ENCODE assay signal across 1 mouse cellular context in the genomic region with DNA sequence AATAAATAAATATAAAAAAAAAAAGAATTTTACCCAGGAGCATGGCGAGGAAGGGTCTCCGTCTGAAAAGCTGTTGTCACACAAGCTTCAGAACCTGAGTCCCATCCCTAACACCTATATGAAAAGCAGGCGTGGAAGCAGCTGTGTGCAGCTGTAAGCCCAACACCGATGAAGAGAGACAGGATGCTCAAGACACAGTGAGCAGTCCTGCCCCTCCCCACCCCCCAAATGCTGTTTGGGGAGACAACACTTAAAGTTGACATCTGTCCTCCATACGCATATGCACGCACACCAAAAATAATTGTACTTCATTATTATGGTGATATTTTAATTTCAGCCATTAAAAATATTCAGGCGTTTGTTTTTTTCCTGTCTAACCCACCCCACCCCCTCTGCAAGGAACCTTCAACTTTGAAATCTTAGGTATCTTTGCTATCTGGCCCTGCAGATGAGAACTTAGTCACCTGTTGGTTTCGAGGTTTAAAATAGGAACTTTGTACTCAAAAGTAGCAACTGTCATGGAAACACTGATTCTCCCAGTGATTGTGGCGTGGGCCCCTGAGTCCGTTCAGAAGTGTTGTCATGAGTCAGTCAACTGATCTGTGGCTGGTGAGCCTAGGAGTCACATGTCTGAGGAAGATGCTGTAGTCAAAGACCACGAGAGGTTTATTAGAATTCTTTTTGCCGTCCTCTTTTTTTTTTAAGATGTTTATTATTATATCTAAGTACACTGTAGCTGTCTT.
A peak's percentile ranks its signal among the peaks of the same experiment; 100 is the strongest.
TF ChIP-seq lines count a peak whose summit lies in the region.

No protein-coding gene starts in this region.

TF ChIP-seq in CH12.LX, 34 proteins besides CTCF, POLR2A, EP300 and RAD21 (continued from another document):
- TF ChIP-seq ETS1 (conservative IDR thresholded peaks at IDR 0.05; ENCODE audit: low read depth, low read length), result peak; percentile 99
- TF ChIP-seq BHLHE40 (IDR thresholded peaks at IDR 0.05; ENCODE audit: low read depth, low read length), result peak; percentile 95
- TF ChIP-seq PAX5 (IDR thresholded peaks at IDR 0.05; ENCODE audit: low read length), result no peak
- peak; percentile 41; the same call in 1 of the 2 replicates for TF ChIP-seq USF1 (IDR thresholded peaks at IDR 0.05; ENCODE audit: low read depth, low read length)
- TF ChIP-seq CHD2 (IDR thresholded peaks at IDR 0.05; ENCODE audit: low read length), result peak; percentile 94
- TF ChIP-seq SIN3A (IDR thresholded peaks at IDR 0.05; ENCODE audit: low read length), result peak; percentile 80; the same call in 1 of the 2 replicates
- TF ChIP-seq TCF12 (IDR thresholded peaks at IDR 0.05; ENCODE audit: low read depth, low read length), result peak; percentile 98
- TF ChIP-seq MEF2A (IDR thresholded peaks at IDR 0.05; ENCODE audit: borderline replicate concordance, low read depth, low read length), result peak; percentile 100
- no peak for TF ChIP-seq UBTF (IDR thresholded peaks at IDR 0.05; ENCODE audit: low read depth, low read length)
- no peak for TF ChIP-seq ZC3H11A (IDR thresholded peaks at IDR 0.05; ENCODE audit: low read depth, low read length)
- TF ChIP-seq RCOR1 (conservative IDR thresholded peaks at IDR 0.05; ENCODE audit: low read depth, low read length), result peak; percentile 94
- TF ChIP-seq HCFC1 (IDR thresholded peaks at IDR 0.05; ENCODE audit: low read depth, low read length), result no peak
- TF ChIP-seq JUND (conservative IDR thresholded peaks at IDR 0.05; ENCODE audit: low read depth, low read length), result peak; percentile 93
- TF ChIP-seq TBP (conservative IDR thresholded peaks at IDR 0.05; ENCODE audit: low read depth, low read length), result 0 out of 2 replicates have a peak, but pooled peaks have one; percentile 62
- TF ChIP-seq USF2 (conservative IDR thresholded peaks at IDR 0.05; ENCODE audit: low read depth, low read length), result peak; percentile 39
- peak; percentile 36 for TF ChIP-seq ZNF384 (IDR thresholded peaks at IDR 0.05; ENCODE audit: low read depth, low read length)
- TF ChIP-seq MAZ (IDR thresholded peaks at IDR 0.05; ENCODE audit: low read depth, low read length), result peak; percentile 86; the same call in 1 of the 2 replicates
- TF ChIP-seq ZMIZ1 (IDR thresholded peaks at IDR 0.05; ENCODE audit: low read depth, low read length), result no peak
